Mouse (Mus musculus) forebrain, embryonic 10.5 days (tissue): ENCODE data around the gene Cdkl5. TPM values are rescaled to one million over a fixed set of nuclear protein-coding genes. Genes with fewer than 3 reads are reported as not detected.

ENCODE experiments used
- DNase-seq: peaks from one replicate; pipeline ENCODE4 v3.0.0-alpha.2; 2017; ENCODE audit warnings: low spot score; ENCODE audit errors: extremely low spot score
- H3K27ac ChIP-seq: fragments of 300-500 bp; sonication (generic); 2 replicates; pipeline ENCODE4 v1.5.1; 2016; ENCODE audit warnings: mild to moderate bottlenecking
- H3K27me3 ChIP-seq: fragments of 300-500 bp; sonication (generic); 2 replicates; pipeline ENCODE4 v1.6.1; 2016; ENCODE audit warnings: mild to moderate bottlenecking; ENCODE audit not compliant: poor library complexity, severe bottlenecking
- H3K36me3 ChIP-seq: fragments of 300-500 bp; sonication (generic); replicated peaks from 2 replicates; pipeline ENCODE4 v1.6.1; 2016; ENCODE audit warnings: mild to moderate bottlenecking, moderate library complexity
- H3K4me1 ChIP-seq: fragments of 300-500 bp; sonication (generic); 2 replicates; pipeline ENCODE4 v1.6.1; 2016
- H3K4me3 ChIP-seq: fragments of 300-500 bp; sonication (generic); 2 replicates; pipeline ENCODE4 v1.5.1; 2016; ENCODE audit warnings: mild to moderate bottlenecking, moderate library complexity
- H3K9me3 ChIP-seq: fragments of 300-500 bp; sonication (generic); 2 replicates; pipeline ENCODE4 v1.6.1; 2016; ENCODE audit warnings: mild to moderate bottlenecking, moderate library complexity
- WGBS: fragments of 180-500 bp; shearing (Covaris S2); methylation state at CpG from one replicate; pipeline ENCODE4 v1.1.7; 2016; 5-methylcytosine and 5-hydroxymethylcytosine counted together
- polyA plus RNA-seq: library from polyadenylated mRNA; unstranded; fragments of >200 nt; fragmentation: Nextera tagmentation; extraction: Ambion mirVana; gene quantifications from 2 replicates; pipeline ENCODE4 v1.2.1, GENCODE M21; 2016

The Cdkl5 gene
- polyA plus RNA-seq, 1 experiment from 2014 or later, result 3.0 TPM

- DNase-seq, result no peak
- 83% methylated on average over 1 of the region's 1 CpGs for WGBS
- Histone ChIP-seq H3K36me3 (no peaks in the 10 kb centered on the region; the same call in 1 of the 2 replicates), H3K9me3 (no peaks in the 10 kb centered on the region), H3K4me3 (no peak overlapping the region), H3K4me1 (no peaks in the 10 kb centered on the region), H3K27me3 (peaks cover 93% of the 10 kb centered on the region), H3K27ac (no peak overlapping the region)
Observed at GRCm38 (mm10) chrX:160977919-160978318, 16.6 kb downstream of the Cdkl5 start.

- Histone ChIP-seq H3K9me3 (no peaks in the 10 kb centered on the region), H3K4me3 (no peak overlapping the region), H3K27me3 (peaks cover 86% of the 10 kb centered on the region), H3K27ac (no peak overlapping the region), H3K4me1 (no peaks in the 10 kb centered on the region), H3K36me3 (0 out of 2 replicates have a peak, but pooled peaks cover 3% of the 10 kb centered on the region)
- 92% methylated on average over 6 of the region's 6 CpGs for WGBS
- no peak for DNase-seq
Observed at GRCm38 (mm10) chrX:160971991-160972545, 22.4 kb downstream of the Cdkl5 start.

- Histone ChIP-seq H3K4me3 (no peak overlapping the region), H3K27me3 (peaks cover 46% of the 10 kb centered on the region), H3K36me3 (no peaks in the 10 kb centered on the region), H3K9me3 (no peaks in the 10 kb centered on the region), H3K27ac (no peak overlapping the region), H3K4me1 (no peaks in the 10 kb centered on the region)
- WGBS, result 85% methylated on average over 5 of the region's 5 CpGs
- no peak for DNase-seq
Observed at GRCm38 (mm10) chrX:160958593-160959131, 35.8 kb downstream of the Cdkl5 start.

GRCm38 (mm10) chrX:160949583-160949982 lies 44.9 kb downstream of the Cdkl5 start:
- Histone ChIP-seq H3K36me3 (no peaks in the 10 kb centered on the region), H3K27me3 (peaks cover 86% of the 10 kb centered on the region), H3K9me3 (no peaks in the 10 kb centered on the region), H3K4me3 (no peak overlapping the region), H3K27ac (no peak overlapping the region), H3K4me1 (no peaks in the 10 kb centered on the region)
- no peak for DNase-seq
- WGBS, result 88% methylated on average over 2 of the region's 2 CpGs

- WGBS, result 82% methylated on average over 4 of the region's 4 CpGs
- Histone ChIP-seq H3K27me3 (peaks cover 88% of the 10 kb centered on the region), H3K9me3 (no peaks in the 10 kb centered on the region), H3K4me1 (no peaks in the 10 kb centered on the region), H3K4me3 (no peak overlapping the region), H3K36me3 (no peaks in the 10 kb centered on the region), H3K27ac (no peak overlapping the region)
- DNase-seq, result no peak
Observed at GRCm38 (mm10) chrX:160944722-160945121, 49.8 kb downstream of the Cdkl5 start.

GRCm38 (mm10) chrX:160935541-160935940 lies 59.0 kb downstream of the Cdkl5 start:
- WGBS, result 41% methylated on average over 1 of the region's 1 CpGs
- peaks cover 7% of the 10 kb centered on the region; the same call in 1 of the 2 replicates for H3K36me3 ChIP-seq
- H3K27ac ChIP-seq, result no peak overlapping the region
- peaks cover 86% of the 10 kb centered on the region for H3K27me3 ChIP-seq
- H3K4me1 ChIP-seq, result no peaks in the 10 kb centered on the region
- H3K4me3 ChIP-seq, result no peak overlapping the region
- no peak for DNase-seq
- no peaks in the 10 kb centered on the region; the same call in 1 of the 2 replicates for H3K9me3 ChIP-seq

- peaks cover 13% of the 10 kb centered on the region for H3K36me3 ChIP-seq
- no peaks in the 10 kb centered on the region for H3K4me1 ChIP-seq
- peaks cover 51% of the 10 kb centered on the region for H3K27me3 ChIP-seq
- H3K27ac ChIP-seq, result no peak overlapping the region
- no peaks in the 10 kb centered on the region; the same call in 1 of the 2 replicates for H3K9me3 ChIP-seq
- no peak for DNase-seq
- H3K4me3 ChIP-seq, result no peak overlapping the region
Observed at GRCm38 (mm10) chrX:160930656-160931055, 63.8 kb downstream of the Cdkl5 start.

- Histone ChIP-seq H3K27me3 (peaks cover 56% of the 10 kb centered on the region), H3K27ac (no peak overlapping the region), H3K4me3 (no peak overlapping the region), H3K9me3 (no peaks in the 10 kb centered on the region; the same call in 1 of the 2 replicates), H3K4me1 (no peaks in the 10 kb centered on the region), H3K36me3 (peaks cover 13% of the 10 kb centered on the region)
- DNase-seq, result no peak
- WGBS, result 86% methylated on average over 1 of the region's 1 CpGs
Observed at GRCm38 (mm10) chrX:160928870-160929269, 65.6 kb downstream of the Cdkl5 start.

- WGBS, result 90% methylated on average over 3 of the region's 3 CpGs
- Histone ChIP-seq H3K9me3 (no peaks in the 10 kb centered on the region), H3K4me1 (no peaks in the 10 kb centered on the region), H3K4me3 (no peak overlapping the region), H3K27me3 (peaks cover 72% of the 10 kb centered on the region), H3K27ac (no peak overlapping the region), H3K36me3 (0 out of 2 replicates have a peak, but pooled peaks cover 3% of the 10 kb centered on the region)
- DNase-seq, result no peak
Observed at GRCm38 (mm10) chrX:160919022-160919637, 75.4 kb downstream of the Cdkl5 start.

GRCm38 (mm10) chrX:160906952-160907351 lies 87.6 kb downstream of the Cdkl5 start, which contains the start of gene Gja6:
Gene Gja6, minus strand, starts transcription at chrX:160907052.
- no peaks in the 10 kb centered on the region for H3K9me3 ChIP-seq
- H3K36me3 ChIP-seq, result no peaks in the 10 kb centered on the region
- no peak within 1 kb of the TSS for H3K27ac ChIP-seq
- no peaks in the 10 kb centered on the region for H3K4me1 ChIP-seq
- 71% methylated on average over 4 of the region's 4 CpGs for WGBS
- DNase-seq, result no peak
- H3K4me3 ChIP-seq, result no peak within 1 kb of the TSS
- H3K27me3 ChIP-seq, result peaks cover 87% of the 10 kb centered on the region

GRCm38 (mm10) chrX:160906477-160906876 lies 88.0 kb downstream of the Cdkl5 start:
- no peak for DNase-seq
- no peak overlapping the region for H3K4me3 ChIP-seq
- peaks cover 87% of the 10 kb centered on the region for H3K27me3 ChIP-seq
- H3K4me1 ChIP-seq, result no peaks in the 10 kb centered on the region
- no peak overlapping the region for H3K27ac ChIP-seq
- H3K9me3 ChIP-seq, result no peaks in the 10 kb centered on the region
- H3K36me3 ChIP-seq, result no peaks in the 10 kb centered on the region
- WGBS, result 88% methylated on average over 4 of the region's 4 CpGs

GRCm38 (mm10) chrX:160905913-160906312 lies 88.6 kb downstream of the Cdkl5 start:
- Histone ChIP-seq H3K4me1 (no peaks in the 10 kb centered on the region), H3K27ac (no peak overlapping the region), H3K36me3 (no peaks in the 10 kb centered on the region), H3K4me3 (no peak overlapping the region), H3K27me3 (peaks cover 88% of the 10 kb centered on the region), H3K9me3 (no peaks in the 10 kb centered on the region)
- 81% methylated on average over 4 of the region's 4 CpGs for WGBS
- DNase-seq, result no peak

- no peaks in the 10 kb centered on the region for H3K4me1 ChIP-seq
- H3K9me3 ChIP-seq, result no peaks in the 10 kb centered on the region
- no peak overlapping the region for H3K27ac ChIP-seq
- H3K36me3 ChIP-seq, result no peaks in the 10 kb centered on the region
- DNase-seq, result no peak
- 73% methylated on average over 2 of the region's 2 CpGs for WGBS
- H3K27me3 ChIP-seq, result peaks cover 89% of the 10 kb centered on the region
- H3K4me3 ChIP-seq, result no peak overlapping the region
Observed at GRCm38 (mm10) chrX:160905041-160905678, 89.3 kb downstream of the Cdkl5 start.
